Mouse (Mus musculus): ENCODE measurements around the gene Umod.

- no peak for TF ChIP-seq POLR2A (IDR thresholded peaks at IDR 0.05; ENCODE audit: borderline replicate concordance, insufficient read depth, low read length)
- TF ChIP-seq CTCF (IDR thresholded peaks at IDR 0.05; ENCODE audit: borderline replicate concordance, insufficient read depth, low read depth, low read length), result no peak
Observed at GRCm38 (mm10) chr7:119454192-119454591, 24.9 kb downstream of the Umod start.

Measured in cerebellum, adult 2 months (tissue).